Mouse (Mus musculus) myocyte (in vitro differentiated cells): Measurements from ENCODE around the gene Ankib1. TPM values are rescaled to one million over a fixed set of nuclear protein-coding genes. Genes with fewer than 3 reads are reported as not detected.
A peak's percentile ranks its signal among the peaks of the same experiment; 100 is the strongest.

ENCODE experiments used
- H3K27me3 ChIP-seq: one replicate; pipeline ENCODE4 v1.6.1; 2011; ENCODE audit not compliant: control insufficient read depth, insufficient read depth, insufficient read length
- H3K36me3 ChIP-seq: one replicate; pipeline ENCODE4 v1.6.1; 2011; ENCODE audit not compliant: control insufficient read depth, insufficient read depth
- H3K4me2 ChIP-seq: one replicate; pipeline ENCODE4 v1.6.1; 2011; ENCODE audit warnings: low read depth, control low read depth
- H3K4me3 ChIP-seq: one replicate; pipeline ENCODE4 v1.5.1; 2011; ENCODE audit warnings: mild to moderate bottlenecking, control low read depth, moderate library complexity
- H3K79me2 ChIP-seq: one replicate; pipeline ENCODE4 v1.6.1; 2011; ENCODE audit not compliant: control insufficient read depth, insufficient read depth
- H3ac ChIP-seq: one replicate; pipeline ENCODE4 v1.6.1; 2011; ENCODE audit not compliant: control insufficient read depth, insufficient read length
- CEBPB ChIP-seq: IDR thresholded peaks from 2 replicates; pipeline ENCODE4 v1.6.1; 2011; ENCODE audit warnings: mild to moderate bottlenecking, moderate library complexity; ENCODE audit not compliant: poor library complexity, insufficient read depth, severe bottlenecking
- E2F4 ChIP-seq: IDR thresholded peaks from one replicate; pipeline ENCODE4 v1.6.1; 2011; ENCODE audit warnings: mild to moderate bottlenecking, control low read depth, moderate library complexity; ENCODE audit not compliant: insufficient read depth
- MAX ChIP-seq: IDR thresholded peaks from one replicate; pipeline ENCODE4 v1.6.1; 2011; ENCODE audit warnings: low read depth, mild to moderate bottlenecking, control low read depth
- MYOD1 ChIP-seq, 3 experiments: IDR thresholded peaks; one replicate each; pipeline ENCODE4 v1.6.1; 2011; ENCODE audit warnings: control low read depth in 2 of 3, low read depth in 2 of 3, mild to moderate bottlenecking in 2 of 3, moderate library complexity in 1 of 3; ENCODE audit not compliant: insufficient read length in 2 of 3, control insufficient read depth in 1 of 3
- MYOG ChIP-seq, 3 experiments: IDR thresholded peaks; one replicate each; pipeline ENCODE4 v1.6.1; 2011; ENCODE audit warnings: control low read depth in 2 of 3, low read depth in 2 of 3, mild to moderate bottlenecking in 2 of 3; ENCODE audit not compliant: insufficient read length in 2 of 3, control insufficient read depth in 1 of 3, insufficient read depth in 1 of 3
- POLR2A ChIP-seq: IDR thresholded peaks from one replicate; pipeline ENCODE4 v1.6.1; 2011; ENCODE audit warnings: low read depth, mild to moderate bottlenecking, control low read depth, moderate library complexity; ENCODE audit not compliant: insufficient read length
- POLR2AphosphoS2 ChIP-seq: IDR thresholded peaks from one replicate; pipeline ENCODE4 v1.6.1; 2011; ENCODE audit warnings: low read depth, control low read depth; ENCODE audit not compliant: insufficient read length
- REST ChIP-seq: IDR thresholded peaks from one replicate; pipeline ENCODE4 v1.6.1; 2011; ENCODE audit warnings: mild to moderate bottlenecking, control low read depth, moderate library complexity; ENCODE audit not compliant: insufficient read depth, insufficient read length
- SRF ChIP-seq: IDR thresholded peaks from one replicate; pipeline ENCODE4 v1.6.1; 2011; ENCODE audit warnings: low read depth; ENCODE audit not compliant: control insufficient read depth, insufficient read length
- TCF12 ChIP-seq: IDR thresholded peaks from one replicate; pipeline ENCODE4 v1.6.1; 2011; ENCODE audit warnings: mild to moderate bottlenecking, control low read depth; ENCODE audit not compliant: poor library complexity, insufficient read depth, severe bottlenecking
- TCF3 ChIP-seq: IDR thresholded peaks from one replicate; pipeline ENCODE4 v1.6.1; 2011; ENCODE audit warnings: low read depth, control low read depth; ENCODE audit not compliant: insufficient read length
- USF1 ChIP-seq: IDR thresholded peaks from one replicate; pipeline ENCODE4 v1.6.1; 2011; ENCODE audit warnings: low read depth, mild to moderate bottlenecking, control low read depth, moderate library complexity
- polyA plus RNA-seq: library from polyadenylated mRNA; unstranded; fragments of >200 nt; fragmentation: generic; extraction: Trizol; gene quantifications from one replicate; pipeline ENCODE4 v1.2.1, GENCODE M21; 2012; ENCODE audit warnings: missing spikeins

The Ankib1 gene
- polyA plus RNA-seq, 1 experiment, result 8.5 TPM

DNA sequence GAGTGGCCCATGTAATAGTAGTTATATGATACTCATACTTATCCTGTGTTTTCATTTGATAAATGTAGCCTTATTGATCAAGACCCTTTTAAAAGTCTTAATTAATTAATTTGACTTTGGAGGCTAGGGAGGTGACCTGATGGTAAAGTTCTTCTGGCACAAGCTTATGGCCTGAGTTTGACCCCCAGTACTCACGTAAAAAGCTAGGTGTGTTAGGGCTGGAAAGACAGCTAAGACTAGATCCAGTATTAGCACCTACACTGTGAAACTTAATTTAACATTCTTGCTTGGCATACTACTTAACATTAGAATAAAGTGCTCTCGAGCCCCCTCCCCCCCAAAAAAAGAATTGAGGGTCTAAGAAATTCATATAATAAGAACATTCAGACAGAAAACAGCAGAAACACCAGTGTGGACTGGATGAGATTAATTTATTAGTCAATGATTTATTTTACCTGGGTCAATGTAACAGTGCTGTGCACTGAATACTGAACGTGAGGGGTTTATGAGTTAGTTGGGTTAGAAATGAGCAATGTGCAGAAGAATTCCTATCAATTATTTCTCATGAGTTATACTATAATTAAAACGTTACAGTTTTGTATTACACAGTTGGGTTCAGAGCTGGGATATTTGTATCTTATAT is 154.4 kb downstream of the Ankib1 start:
- no peak for TF ChIP-seq POLR2AphosphoS2
- no peak for TF ChIP-seq MYOD1 (IDR thresholded peaks at IDR 0.05; ENCODE audit: control insufficient read depth in 1 of 3, insufficient read length in 2 of 3, low read depth in 2 of 3)
- TF ChIP-seq USF1, result no peak
- TF ChIP-seq MAX, result no peak
- no peak for TF ChIP-seq REST
- no peak for TF ChIP-seq TCF3
- TF ChIP-seq E2F4, result no peak
- no peak for TF ChIP-seq MYOG (IDR thresholded peaks at IDR 0.05; ENCODE audit: control insufficient read depth in 1 of 3, insufficient read depth in 1 of 3, insufficient read length in 2 of 3, low read depth in 2 of 3)
- no peak for TF ChIP-seq POLR2A
- TF ChIP-seq CEBPB, result no peak
- no peak for TF ChIP-seq SRF
- TF ChIP-seq TCF12, result no peak
- H3K27me3 ChIP-seq, result no peaks in the 10 kb centered on the region
- no peak overlapping the region for H3K4me3 ChIP-seq
- peaks cover 24% of the 10 kb centered on the region for H3K79me2 ChIP-seq
- peaks cover 9% of the 10 kb centered on the region for H3K36me3 ChIP-seq
- H3ac ChIP-seq, result peak overlapping the region; percentile 81
- H3K4me2 ChIP-seq, result peak overlapping the region; percentile 25

DNA sequence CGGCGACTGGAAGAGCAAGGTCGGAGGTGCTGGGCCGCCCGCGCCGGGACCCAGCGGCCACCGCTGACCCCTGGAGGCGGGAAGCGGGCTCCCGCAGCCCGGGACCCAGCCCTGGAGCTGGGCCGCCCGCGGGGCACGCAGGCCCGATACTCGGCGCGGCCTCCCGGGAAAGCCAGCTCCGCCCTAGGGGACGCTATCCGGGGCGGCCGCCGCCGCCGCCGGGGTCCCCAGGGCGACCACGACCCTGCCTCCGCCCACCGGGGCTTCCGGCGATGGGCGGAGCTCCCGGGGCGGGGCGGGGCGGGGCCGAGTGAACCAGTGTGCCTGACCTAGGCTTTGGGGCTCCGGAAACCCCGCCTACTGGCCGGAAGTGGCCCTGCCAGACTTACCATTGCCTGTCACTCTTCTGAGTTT is 155.0 kb downstream of the Ankib1 start:
- H3K4me2 ChIP-seq, result no peak overlapping the region
- peak overlapping the region; percentile 81 for H3ac ChIP-seq
- peak overlapping the region; percentile 39 for H3K4me3 ChIP-seq
- peaks cover 13% of the 10 kb centered on the region for H3K36me3 ChIP-seq
- no peaks in the 10 kb centered on the region for H3K27me3 ChIP-seq
- TF ChIP-seq E2F4 (no peak), POLR2AphosphoS2 (no peak), SRF (no peak), REST (no peak), POLR2A (peak; percentile 47), MYOG (IDR thresholded peaks at IDR 0.05; ENCODE audit: control insufficient read depth in 1 of 3, insufficient read depth in 1 of 3, insufficient read length in 2 of 3, low read depth in 2 of 3) (no peak)
- H3K79me2 ChIP-seq, result peaks cover 24% of the 10 kb centered on the region

GRCm38 (mm10) chr5:3646991-3647707 is 155.6 kb downstream of the Ankib1 start:
- H3K36me3 ChIP-seq, result peaks cover 13% of the 10 kb centered on the region
- peaks cover 24% of the 10 kb centered on the region for H3K79me2 ChIP-seq
- H3ac ChIP-seq, result peak overlapping the region; percentile 81
- TF ChIP-seq POLR2A, result peak; percentile 4
- TF ChIP-seq REST, result no peak
- H3K4me2 ChIP-seq, result peak overlapping the region; percentile 91
- H3K4me3 ChIP-seq, result peak overlapping the region; percentile 39
- no peaks in the 10 kb centered on the region for H3K27me3 ChIP-seq

DNA sequence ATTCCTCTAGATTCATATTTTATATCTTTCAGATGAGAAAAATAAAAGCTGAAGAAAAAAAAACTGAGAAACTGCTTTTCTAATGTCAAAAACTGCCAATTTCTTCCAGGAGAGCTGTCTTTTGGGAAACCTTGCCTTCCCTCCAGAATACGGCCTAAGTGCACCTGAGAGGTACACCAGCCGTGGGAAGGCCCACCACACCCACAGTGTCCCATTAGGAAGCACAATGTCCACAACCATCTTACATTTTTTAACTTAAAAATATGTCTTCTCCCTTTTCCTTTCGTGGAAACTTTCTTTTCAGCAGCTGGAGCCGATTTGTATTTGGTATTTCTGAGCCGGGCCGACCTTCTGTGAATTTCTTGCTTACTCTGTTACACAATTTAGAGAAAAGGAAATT is 156.2 kb downstream of the Ankib1 start:
- Histone ChIP-seq H3ac (peak overlapping the region; percentile 81), H3K4me2 (peak overlapping the region; percentile 91), H3K36me3 (peaks cover 16% of the 10 kb centered on the region), H3K79me2 (peaks cover 24% of the 10 kb centered on the region), H3K27me3 (no peaks in the 10 kb centered on the region), H3K4me3 (peak overlapping the region; percentile 39)
- no peak for TF ChIP-seq CEBPB
- TF ChIP-seq MYOG (IDR thresholded peaks at IDR 0.05; ENCODE audit: control insufficient read depth in 1 of 3, insufficient read depth in 1 of 3, insufficient read length in 2 of 3, low read depth in 2 of 3), result no peak
- TF ChIP-seq SRF, result no peak
- TF ChIP-seq POLR2AphosphoS2, result no peak
- TF ChIP-seq REST, result no peak
- no peak for TF ChIP-seq E2F4
- no peak for TF ChIP-seq USF1
- no peak for TF ChIP-seq MYOD1 (IDR thresholded peaks at IDR 0.05; ENCODE audit: control insufficient read depth in 1 of 3, insufficient read length in 2 of 3, low read depth in 2 of 3)
- TF ChIP-seq MAX, result no peak
- TF ChIP-seq TCF12, result no peak
- no peak for TF ChIP-seq TCF3
- no peak for TF ChIP-seq POLR2A

DNA sequence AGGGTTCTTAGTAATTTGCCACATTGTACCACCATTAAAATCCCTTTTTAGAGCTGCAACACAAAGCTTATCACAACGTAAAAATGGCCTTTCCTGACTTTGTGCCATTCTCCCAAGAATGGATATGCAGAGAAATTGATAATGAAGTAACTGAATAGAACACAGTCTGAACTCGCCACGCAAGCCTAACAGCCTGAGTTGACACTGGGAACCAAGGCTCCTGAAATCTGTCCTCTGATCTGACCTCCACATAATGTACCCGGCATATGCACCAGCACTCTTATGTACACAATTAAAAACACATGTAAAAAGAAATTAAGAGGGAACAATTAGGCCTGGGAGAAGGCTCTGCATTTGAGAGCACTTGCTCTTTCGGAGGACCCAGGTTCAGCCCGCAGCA is 157.4 kb downstream of the Ankib1 start:
- H3K4me3 ChIP-seq, result no peak overlapping the region
- no peak overlapping the region for H3ac ChIP-seq
- TF ChIP-seq MYOD1 (IDR thresholded peaks at IDR 0.05; ENCODE audit: control insufficient read depth in 1 of 3, insufficient read length in 2 of 3, low read depth in 2 of 3) (no peak), POLR2A (no peak)
- H3K4me2 ChIP-seq, result no peak overlapping the region
- H3K27me3 ChIP-seq, result no peaks in the 10 kb centered on the region
- H3K79me2 ChIP-seq, result peaks cover 24% of the 10 kb centered on the region
- peaks cover 24% of the 10 kb centered on the region for H3K36me3 ChIP-seq
